Mouse (Mus musculus) lung, adult 2 months (tissue): ENCODE data around the gene Pde4d. TPM values are rescaled to one million over a fixed set of nuclear protein-coding genes. Genes with fewer than 3 reads are reported as not detected.

Experiments
- DNase-seq: peaks from one replicate; pipeline ENCODE4 v3.0.0; 2022
- H3K4me1 ChIP-seq: fragments of 200-500 bp; 2 replicates; pipeline ENCODE4 v1.6.1; 2011; ENCODE audit warnings: low read length; ENCODE audit not compliant: control insufficient read depth, insufficient read depth
- H3K4me3 ChIP-seq: fragments of 200-500 bp; replicated peaks from 2 replicates; pipeline ENCODE3; 2011; ENCODE audit warnings: low read depth, mild to moderate bottlenecking, control low read depth, low read length; ENCODE audit errors: extremely low read depth
- CTCF ChIP-seq: fragments of 200-500 bp; IDR thresholded peaks from 2 replicates; pipeline ENCODE4 v1.5.1; 2011; ENCODE audit warnings: mild to moderate bottlenecking, low read length, control low read depth; ENCODE audit not compliant: insufficient read depth
- POLR2A ChIP-seq: fragments of 200-500 bp; IDR thresholded peaks from 2 replicates; pipeline ENCODE4 v1.6.1; 2011; ENCODE audit warnings: low read depth, mild to moderate bottlenecking, control low read depth, low read length, borderline replicate concordance; ENCODE audit errors: extremely low read depth
- WGBS: fragments of 180-500 bp; shearing (Covaris S2); methylation state at CpG from one replicate; pipeline ENCODE4 v1.1.7; 2018; 5-methylcytosine and 5-hydroxymethylcytosine counted together
- polyA plus RNA-seq: library from polyadenylated mRNA; depleted of rRNA; stranded (reverse); fragments of >200 nt; gene quantifications from 2 replicates; pipeline ENCODE4 v1.2.3, GENCODE M21; 2012

The Pde4d gene
- polyA plus RNA-seq, 1 experiment, result 20.0 TPM

DNA sequence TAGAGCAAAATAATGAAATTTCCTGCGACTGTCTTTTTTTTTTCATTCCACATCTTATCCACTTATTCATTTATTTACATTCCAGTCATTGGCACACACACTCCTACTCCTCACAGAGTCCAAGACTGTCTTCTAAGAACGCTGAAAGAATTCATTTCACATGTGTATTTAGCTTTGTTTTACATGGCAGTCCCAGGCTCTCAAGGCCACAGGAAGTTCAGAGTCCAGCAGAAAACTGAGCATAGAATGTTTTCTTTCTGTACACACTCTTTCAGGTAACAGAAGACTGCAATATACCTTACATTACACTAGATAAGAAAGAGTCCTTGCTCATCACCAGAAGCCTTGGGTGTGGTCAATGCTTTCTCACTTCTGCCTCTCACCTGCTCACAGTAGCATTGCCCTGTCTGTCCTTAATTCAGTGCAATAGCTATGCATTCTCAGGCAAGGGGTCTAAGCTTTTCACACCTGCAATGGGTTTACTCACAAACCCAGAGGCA is 1169.5 kb downstream of the Pde4d start:
- no peak for TF ChIP-seq CTCF
- TF ChIP-seq POLR2A, result no peak
- no peak for DNase-seq
- WGBS, result 17% methylated on average over 2 of the region's 2 CpGs
- Histone ChIP-seq H3K4me1 (no peaks in the 10 kb centered on the region), H3K4me3 (no peak overlapping the region)

DNA sequence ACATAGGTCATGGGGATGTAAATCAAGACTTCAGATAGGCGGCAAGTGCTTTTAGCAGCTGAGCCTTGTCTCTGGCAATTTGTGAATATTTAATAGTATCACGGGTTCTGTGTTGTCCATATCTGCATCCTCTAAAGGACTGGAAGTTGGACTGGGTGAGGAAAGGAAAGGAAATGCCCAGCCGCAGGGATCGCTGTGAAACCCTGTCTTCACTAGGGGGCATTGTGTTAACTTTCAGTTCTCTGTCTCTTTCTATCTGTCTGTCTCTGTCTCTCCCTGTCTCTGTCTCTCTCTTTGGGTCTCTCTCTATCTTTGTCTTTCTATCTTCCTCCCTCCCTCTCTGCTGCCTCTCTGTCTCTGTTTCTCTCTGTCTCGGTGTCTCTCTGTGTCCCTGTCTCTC is 1172.5 kb downstream of the Pde4d start:
- 61% methylated on average over 5 of the region's 5 CpGs for WGBS

DNA sequence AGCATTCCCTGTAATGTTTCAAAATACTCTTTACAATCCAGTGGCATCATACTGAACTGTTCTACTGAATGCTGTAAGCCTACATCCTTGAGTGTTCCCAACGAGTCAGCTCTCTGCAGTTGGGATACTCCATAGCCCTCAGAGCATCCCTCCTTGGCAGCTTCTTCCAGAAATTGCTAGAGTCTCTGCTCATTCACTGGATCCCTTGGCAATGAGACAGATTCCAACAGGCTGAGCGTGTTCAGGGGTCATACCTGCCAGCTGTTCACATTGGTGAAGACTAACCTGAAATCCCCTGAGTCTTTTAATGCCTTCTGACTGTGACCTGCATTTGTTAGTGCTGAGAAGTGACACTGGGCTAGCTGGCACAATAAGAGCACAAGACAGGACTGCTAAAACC is 1173.5 kb downstream of the Pde4d start:
- 69% methylated on average over 2 of the region's 2 CpGs for WGBS
- no peak for DNase-seq
- H3K4me3 ChIP-seq, result no peak overlapping the region
- H3K4me1 ChIP-seq, result 0 out of 2 replicates have a peak, but pooled peaks cover 3% of the 10 kb centered on the region
- TF ChIP-seq POLR2A, result no peak
- TF ChIP-seq CTCF, result no peak

More for the DNA sequence above, 1172.5 kb downstream of the Pde4d start:
- Histone ChIP-seq H3K4me3 (no peak overlapping the region), H3K4me1 (0 out of 2 replicates have a peak, but pooled peaks cover 3% of the 10 kb centered on the region)
- DNase-seq, result no peak
- TF ChIP-seq CTCF, result no peak
- TF ChIP-seq POLR2A, result no peak

DNA sequence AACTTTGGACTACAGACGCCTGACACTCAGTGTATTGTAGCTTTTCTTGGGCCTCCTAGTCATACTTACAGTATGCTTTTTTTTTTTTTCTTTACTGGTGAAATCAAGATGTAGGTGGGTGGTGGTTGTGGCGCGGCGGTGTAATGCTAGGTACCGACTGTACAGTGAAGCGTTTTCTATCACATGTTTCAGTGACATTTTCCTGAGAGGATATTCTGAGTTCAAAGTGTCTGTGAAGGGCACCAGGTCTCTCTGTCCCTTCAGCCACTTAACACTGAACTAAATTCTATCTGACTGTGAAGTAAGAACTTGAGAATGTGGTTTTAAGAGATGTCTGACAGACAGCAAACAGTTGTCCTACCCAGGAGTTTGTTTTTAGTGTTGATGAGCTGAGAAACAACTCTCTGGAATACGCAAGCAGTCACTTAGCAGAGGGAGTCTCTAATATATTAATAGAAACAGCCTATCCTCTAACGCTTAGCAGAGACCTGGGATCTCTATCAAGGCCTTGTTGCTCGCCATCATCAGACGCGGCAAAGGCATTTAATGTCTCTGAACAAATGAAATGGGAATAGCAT is 1175.1 kb downstream of the Pde4d start:
- TF ChIP-seq POLR2A, result no peak
- no peak for TF ChIP-seq CTCF
- WGBS, result 83% methylated on average over 11 of the region's 11 CpGs
- Histone ChIP-seq H3K4me1 (0 out of 2 replicates have a peak, but pooled peaks cover 3% of the 10 kb centered on the region), H3K4me3 (no peak overlapping the region)
- no peak for DNase-seq

DNA sequence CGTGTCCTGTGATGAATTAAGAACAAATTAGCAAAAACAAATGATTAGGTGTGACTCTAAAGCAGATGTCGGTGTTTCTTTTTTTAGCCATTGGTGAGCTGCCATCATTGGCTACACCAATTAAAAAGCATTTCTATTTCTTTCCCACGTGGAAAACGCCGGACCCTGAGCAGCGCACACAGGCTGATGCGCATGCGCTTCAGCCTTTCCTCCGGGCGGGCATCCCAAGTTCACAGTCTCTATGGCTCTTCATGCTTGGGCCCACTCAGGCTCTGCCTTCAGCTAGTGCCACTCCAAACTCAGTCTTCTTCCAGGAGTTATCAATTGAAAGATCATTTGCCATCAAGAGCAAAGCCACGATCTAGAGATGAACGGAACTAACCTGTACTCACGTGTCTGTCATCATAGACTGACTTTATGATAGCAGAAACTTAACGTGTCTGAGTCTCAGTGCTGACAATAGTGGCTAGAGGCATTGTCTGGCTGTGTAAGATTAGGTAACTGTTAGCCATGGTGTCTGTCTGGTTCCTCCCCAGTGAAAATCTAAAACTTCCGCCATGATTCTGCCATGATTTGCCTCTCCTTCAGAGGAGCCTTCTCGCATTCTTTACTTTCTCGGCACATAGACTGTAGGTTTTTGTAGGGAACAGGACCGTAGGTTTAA is 1175.8 kb downstream of the Pde4d start:
- H3K4me1 ChIP-seq, result 0 out of 2 replicates have a peak, but pooled peaks cover 3% of the 10 kb centered on the region
- WGBS, result 85% methylated on average over 18 of the region's 18 CpGs
- DNase-seq, result no peak
- TF ChIP-seq CTCF, result no peak
- no peak for TF ChIP-seq POLR2A
- H3K4me3 ChIP-seq, result no peak overlapping the region

DNA sequence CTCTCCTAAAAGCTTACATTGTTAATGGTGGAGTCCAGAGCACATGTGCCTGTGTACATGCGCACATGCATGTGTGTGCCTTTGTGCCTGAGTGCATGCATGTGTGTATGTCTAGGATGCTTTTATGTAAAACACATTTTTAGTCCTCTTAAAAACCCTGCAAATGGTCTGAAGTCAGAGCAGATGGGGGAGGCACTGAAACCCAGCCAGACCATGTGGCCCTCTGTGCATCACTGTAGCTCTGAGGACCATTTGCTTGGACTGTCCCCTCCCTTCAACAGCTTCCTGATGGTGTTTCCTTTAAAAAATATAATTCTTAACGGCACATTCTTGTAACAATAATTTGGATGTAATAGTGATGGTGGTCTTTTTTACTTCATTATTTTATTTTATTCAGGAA is 1177.5 kb downstream of the Pde4d start:
- peaks cover 7% of the 10 kb centered on the region for H3K4me1 ChIP-seq
- DNase-seq, result no peak
- WGBS, result 77% methylated on average over 2 of the region's 2 CpGs
- no peak overlapping the region for H3K4me3 ChIP-seq
- TF ChIP-seq POLR2A, result no peak
- TF ChIP-seq CTCF, result no peak

DNA sequence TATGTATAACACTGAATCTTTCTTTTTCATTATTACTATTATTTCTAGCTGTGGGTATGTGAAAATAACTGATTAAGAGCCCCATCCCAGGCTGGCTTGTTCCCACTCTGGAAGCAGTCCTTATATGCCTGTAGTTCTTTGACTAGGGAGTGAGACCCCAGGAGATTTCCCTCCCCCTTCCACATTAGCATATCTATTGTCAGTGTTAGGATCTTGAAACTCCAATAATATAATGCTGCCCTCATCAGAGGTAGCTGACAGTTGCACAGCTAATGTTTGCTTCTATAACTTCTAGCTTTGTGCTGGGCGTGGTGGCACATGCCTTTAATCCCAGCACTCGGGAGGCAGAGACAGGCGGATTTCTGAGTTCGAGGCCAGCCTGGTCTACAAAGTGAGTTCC is 1178.9 kb downstream of the Pde4d start:
- TF ChIP-seq CTCF (no peak), POLR2A (no peak)
- no peak for DNase-seq
- H3K4me3 ChIP-seq, result no peak overlapping the region
- WGBS, result 95% methylated on average over 4 of the region's 4 CpGs
- peaks cover 15% of the 10 kb centered on the region for H3K4me1 ChIP-seq

DNA sequence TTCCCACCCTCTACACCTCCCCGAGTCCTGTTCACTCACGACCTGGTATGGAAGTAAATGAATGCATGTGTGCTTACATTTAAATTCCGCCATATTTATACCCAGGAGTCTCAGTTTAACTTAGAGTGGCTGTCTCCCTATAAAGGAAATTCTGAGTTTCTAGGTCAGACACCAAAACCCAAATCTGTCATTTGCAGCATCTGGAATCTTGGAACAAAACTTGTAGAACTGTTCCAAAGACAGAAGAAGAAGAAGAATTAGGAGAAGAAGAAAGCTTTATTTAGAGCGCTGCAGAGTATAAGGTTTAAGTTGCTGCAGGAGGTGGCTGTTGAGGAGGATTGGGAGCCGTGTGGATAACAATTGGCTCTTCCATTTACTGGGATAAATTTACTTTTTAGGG is 1179.5 kb downstream of the Pde4d start:
- Histone ChIP-seq H3K4me1 (peaks cover 17% of the 10 kb centered on the region), H3K4me3 (no peak overlapping the region)
- DNase-seq, result no peak
- 82% methylated on average over 5 of the region's 5 CpGs for WGBS
- TF ChIP-seq CTCF (no peak), POLR2A (no peak)

DNA sequence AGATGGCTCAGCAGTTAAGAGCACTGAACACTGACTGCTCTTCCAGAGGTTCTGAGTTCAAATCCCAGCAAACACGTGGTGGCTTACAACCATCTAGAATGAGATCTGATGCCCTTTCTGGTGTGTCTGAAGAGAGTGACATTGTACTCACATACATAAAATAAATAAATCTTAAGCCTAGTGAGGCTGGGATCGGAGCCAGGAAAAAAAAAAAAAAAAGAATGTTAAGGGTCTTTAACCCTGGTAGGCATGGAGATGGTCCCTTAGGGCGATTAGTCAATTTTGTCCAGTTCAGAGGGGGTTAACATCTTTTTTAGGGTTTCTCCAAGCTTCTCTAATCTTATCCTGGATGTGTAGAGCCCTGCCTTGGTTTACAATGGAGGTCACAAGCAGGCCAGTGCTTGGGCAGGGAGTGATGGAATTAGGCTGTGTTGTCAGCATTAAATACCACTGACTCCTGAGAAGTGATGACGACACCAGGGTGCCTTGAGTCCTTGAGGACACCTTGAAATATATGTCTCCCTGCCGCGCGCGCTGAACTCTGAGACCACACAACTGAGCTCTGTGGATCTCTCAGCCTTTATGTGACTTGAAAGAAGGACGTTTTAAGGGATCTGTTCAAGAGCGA is 1181.8 kb downstream of the Pde4d start:
- WGBS, result 42% methylated on average over 10 of the region's 10 CpGs
- Histone ChIP-seq H3K4me1 (peaks cover 15% of the 10 kb centered on the region), H3K4me3 (no peak overlapping the region)
- no peak for DNase-seq
- TF ChIP-seq POLR2A, result no peak
